Mouse (Mus musculus) c-Kit-positive CD71-negative TER-119-negative erythroid progenitor cells, embryonic 14.5 days (primary cell): ENCODE measurements at regions not wholly inside any gene's neighbourhood (a gene's known extent, or its start where the extent isn't known, plus 50 kb on each side); places are given as distances from the start of the nearest gene placed in this dataset.

Source experiments
- DNase-seq: peaks from one replicate; pipeline ENCODE4 v3.0.0-alpha.2; 2013; ENCODE audit warnings: low read depth

DNA sequence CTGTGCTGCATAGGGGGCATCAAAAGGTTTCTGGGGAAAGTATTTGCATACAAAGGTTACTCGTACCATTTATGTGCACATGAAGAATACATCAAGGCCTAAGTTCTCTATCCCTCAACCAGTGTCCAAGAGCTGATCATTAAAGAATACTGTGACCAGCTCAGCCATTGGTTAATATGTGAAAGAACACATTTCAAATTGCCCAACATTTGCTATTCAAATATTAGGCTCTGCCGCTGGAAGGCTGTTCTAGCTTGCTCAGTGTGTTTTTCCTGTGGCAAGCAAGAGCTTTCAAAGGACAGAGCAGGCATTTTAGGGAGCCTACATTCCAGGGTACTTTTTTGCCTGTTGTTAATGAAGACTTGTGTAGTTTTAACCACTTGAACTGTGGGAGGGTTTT, 220.8 kb downstream of the Ahr start:
- DNase-seq, result no peak

GRCm38 (mm10) chr12:35313191-35313925, 221.5 kb downstream of the Ahr start:
- DNase-seq, result no peak

GRCm38 (mm10) chr12:35308537-35308936, 226.3 kb downstream of the Ahr start:
- no peak for DNase-seq

DNA sequence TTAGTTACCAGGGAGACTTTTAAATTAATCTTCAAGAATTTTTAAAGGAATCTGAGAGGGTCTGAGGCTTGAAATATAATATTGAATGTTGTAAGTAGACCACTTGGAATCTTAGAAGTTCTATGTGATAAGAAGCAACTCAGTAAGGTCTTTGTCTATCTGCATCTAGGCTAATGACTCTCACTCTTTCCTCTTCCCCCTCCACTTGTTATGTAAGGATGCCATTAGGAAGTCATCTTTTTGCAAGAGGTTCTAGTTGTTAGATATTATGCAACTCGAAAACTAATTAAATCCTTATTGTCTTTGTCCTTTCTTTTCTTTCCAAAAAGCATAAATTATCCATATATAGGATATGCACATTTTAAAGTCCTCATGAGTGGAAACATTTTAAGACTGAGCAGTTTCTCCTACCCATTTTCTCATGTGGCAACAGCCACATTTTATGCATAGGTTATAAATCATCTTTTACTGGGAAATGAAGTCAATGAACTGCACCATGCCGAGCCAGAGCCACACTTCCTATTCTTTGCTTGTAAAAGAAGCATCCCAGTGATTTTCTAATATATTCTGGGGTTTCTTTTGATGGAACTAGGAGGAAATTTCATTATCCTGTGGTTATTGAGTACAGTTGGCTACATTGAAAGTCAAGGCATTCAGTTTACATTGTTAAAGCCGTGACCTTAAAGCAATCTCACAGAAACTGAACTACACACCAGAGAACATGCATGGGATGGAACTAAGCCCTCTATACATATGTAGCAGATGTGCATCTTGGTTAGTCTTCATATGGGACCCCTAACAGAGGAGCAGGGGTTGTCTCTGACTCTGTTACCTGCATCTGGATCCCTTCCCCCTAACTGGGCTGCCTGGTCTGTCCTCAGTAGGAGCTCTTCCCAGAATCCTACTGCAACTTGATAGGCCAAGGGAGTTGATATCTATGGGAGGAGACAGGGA, 230.8 kb downstream of the Ahr start:
- DNase-seq, result no peak

GRCm38 (mm10) chr12:35303188-35303587, 231.7 kb downstream of the Ahr start:
- DNase-seq, result no peak

DNA sequence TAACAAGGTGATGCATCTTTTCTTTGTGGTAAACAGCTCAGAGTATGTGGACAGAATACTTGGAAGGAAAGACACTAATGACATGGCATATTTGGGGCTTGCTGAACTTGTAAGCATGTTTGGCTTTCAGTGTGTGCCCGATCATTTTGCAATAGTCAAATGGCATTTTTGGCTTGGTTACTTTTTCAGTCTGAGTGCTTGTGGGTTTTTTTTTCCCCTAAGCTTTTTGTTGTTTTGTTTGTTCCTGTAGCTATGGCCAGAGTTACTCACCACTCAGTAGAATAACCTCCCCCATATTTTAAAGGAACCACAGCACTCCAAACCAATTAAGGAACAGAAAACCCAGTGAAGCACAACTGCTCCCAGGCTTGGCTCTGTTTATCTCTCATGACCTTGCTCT, 240.2 kb downstream of the Ahr start:
- DNase-seq, result no peak

DNA sequence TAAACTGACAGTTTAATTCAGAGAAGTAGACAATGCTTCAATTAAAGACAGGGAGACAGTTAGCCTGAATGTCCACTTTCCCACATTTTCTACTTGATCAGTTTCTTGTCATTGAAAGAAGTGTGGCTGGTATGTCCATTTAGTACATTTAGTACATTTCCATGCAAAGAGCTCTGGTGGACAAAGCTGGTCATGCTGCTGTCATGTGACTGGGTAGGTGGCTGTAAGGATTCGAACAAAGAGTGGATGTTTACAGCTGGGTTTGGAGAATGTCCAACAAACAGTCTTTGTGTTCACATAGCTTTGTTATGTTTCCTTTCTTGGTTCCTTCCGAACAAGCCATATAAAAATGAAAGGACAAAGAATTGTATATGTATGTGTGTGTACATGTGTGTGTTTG, 241.3 kb downstream of the Ahr start:
- no peak for DNase-seq

GRCm38 (mm10) chr12:35291941-35292341, 242.9 kb downstream of the Ahr start:
- no peak for DNase-seq

- DNase-seq, result no peak
Measured at GRCm38 (mm10) chr12:35287974-35288373, 241.0 kb downstream of the Snx13 start.

GRCm38 (mm10) chr12:35287570-35287969, 240.6 kb downstream of the Snx13 start:
- DNase-seq, result no peak

GRCm38 (mm10) chr12:35286974-35287553, 240.1 kb downstream of the Snx13 start:
- no peak for DNase-seq

DNA sequence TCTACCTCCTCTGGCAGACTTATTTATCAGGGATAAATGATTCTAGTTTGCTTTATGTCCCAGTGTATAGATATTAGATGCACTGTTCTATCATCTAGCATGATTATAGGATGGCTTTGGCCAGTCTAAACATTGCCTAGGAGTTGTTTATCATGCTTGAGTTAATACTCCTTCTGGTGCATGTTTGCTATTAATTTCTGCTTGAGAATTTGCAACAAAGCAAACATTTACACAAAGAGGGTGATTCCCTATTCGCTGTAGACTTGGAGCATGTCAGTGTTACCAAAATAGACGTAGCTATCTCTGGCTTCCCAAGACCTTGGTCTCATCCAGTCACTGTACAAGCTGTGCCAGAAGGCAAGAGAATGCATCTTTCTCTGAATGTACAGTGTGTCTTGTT, 237.4 kb downstream of the Snx13 start:
- no peak for DNase-seq

GRCm38 (mm10) chr12:35283925-35284324, 236.9 kb downstream of the Snx13 start:
- no peak for DNase-seq

DNA sequence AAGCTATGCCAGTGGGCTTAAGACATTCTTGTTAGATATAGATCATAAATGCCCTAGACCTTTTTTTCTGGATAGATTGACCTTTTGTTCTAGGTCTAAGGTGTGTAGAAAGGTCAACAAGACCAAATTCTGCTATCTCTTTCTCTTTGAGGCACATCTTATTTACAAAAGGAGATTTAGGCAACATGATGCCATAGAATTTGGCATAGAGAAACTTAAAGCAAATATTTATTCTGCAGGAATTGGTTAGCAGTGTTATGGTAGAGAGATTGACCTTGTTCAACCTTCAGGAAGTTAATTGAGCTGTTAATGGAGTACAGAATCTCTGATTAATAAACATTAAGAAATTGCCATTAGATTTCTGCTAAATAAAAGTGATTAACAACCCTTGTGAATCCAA, 236.4 kb downstream of the Snx13 start:
- DNase-seq, result no peak

GRCm38 (mm10) chr12:35269465-35269864, 222.5 kb downstream of the Snx13 start:
- no peak for DNase-seq

- no peak for DNase-seq
Measured at GRCm38 (mm10) chr12:35268006-35268405, 221.0 kb downstream of the Snx13 start.

DNA sequence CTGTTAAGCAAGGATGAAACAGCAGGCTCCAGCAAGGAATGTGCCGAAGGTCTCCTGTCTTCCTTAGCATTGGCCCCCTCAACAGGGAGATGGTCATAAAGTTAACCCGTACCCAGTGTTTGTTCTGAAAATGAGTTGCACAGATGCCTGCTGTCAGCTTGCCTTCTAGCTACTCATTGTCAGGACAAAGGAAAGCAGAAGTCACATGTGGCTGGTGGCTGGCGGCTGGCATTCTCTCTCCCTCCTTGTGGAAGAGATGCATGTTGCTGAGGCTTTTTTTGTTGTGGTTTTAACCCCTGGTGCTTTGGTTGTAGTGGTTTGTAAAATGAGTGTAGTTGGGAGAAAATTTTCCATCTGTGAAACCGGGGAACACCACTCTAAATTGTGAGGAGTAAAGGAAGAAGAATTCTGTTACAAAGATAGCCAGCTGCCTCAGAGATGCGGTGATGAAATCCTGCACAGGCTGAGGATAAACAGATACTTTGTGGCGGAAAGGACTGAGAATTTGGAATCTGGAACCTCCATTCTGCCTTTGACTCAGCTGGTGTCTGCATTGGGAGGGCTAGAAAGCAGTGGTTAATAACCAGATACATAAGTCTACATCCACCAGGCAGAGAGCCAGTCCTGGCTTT, 220.2 kb downstream of the Snx13 start:
- no peak for DNase-seq

- no peak for DNase-seq
Measured at GRCm38 (mm10) chr12:35259781-35260180, 212.8 kb downstream of the Snx13 start.

DNA sequence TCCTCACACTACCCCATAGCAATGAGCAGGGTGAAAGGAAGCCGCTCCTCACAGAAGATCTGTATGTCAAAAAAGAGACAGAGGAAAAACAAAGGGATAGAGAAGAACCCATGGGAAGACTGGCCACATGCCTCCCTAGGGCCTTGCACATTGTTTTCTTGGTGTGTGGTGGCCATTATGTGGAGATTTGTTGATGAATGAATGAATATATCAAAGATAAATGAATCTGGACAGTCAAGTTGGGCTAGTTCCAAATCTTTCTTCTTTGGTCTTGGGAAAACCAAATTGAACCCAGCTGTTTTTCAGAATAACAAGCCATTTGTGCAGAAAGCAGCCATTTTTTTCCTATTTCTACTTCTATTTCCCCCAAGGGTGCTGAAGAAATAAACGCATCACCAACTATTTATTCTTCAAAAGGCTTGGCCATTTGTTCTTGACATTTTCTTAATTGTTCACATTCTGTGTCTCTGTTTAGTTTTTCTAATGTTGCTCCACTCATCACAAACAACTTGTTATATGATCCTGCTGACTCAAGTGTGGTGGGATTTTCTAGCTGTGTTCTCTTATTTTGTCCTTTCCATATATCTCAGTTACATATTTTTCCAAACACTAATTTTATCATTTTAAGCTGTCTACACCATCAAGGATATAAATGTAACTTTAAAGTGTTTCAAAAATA, 208.9 kb downstream of the Snx13 start:
- DNase-seq, result no peak

GRCm38 (mm10) chr12:35248476-35248875, 201.5 kb downstream of the Snx13 start:
- no peak for DNase-seq

DNA sequence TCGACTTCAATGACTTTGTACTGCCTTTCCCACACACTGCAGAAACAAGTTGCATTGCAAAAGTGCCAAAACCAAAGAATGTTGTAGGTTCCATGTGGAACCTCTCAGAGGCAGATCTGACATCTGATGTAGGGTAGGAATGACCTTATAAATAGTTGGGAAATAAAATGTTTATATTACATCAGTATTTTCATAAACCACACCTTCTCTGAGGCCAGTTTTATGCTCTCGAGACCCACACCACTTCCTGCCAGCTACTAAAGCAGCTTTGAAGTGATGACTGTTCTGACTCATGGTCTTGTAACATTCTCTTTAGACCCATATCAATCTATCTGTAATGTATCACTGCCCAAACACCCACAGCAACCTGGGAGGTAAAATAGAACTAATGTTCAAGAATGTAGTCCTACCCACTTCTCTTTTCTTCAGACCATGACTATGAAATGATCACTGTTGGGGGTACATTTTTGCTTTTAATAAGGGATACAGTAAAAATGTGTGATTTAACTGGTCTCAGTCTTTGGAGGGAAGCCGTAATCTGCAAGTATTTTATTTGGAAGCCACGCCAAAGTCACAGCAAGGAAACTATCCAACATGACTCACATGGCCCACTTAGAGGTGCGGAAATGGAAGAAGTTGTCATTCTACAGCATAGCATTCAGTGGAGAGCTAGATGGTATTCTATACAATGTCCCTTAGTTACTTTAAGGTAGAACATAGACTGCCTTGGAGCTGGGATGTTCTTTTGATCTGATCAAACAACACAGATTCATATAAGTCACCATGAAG, 199.4 kb downstream of the Snx13 start:
- no peak for DNase-seq
